Mouse (Mus musculus) brain, embryonic 18.5 days (tissue): Measurements from ENCODE around the gene Fryl.

Experiments used
- DNase-seq: peaks from one replicate; pipeline ENCODE4 v3.0.0-alpha.2; 2012; ENCODE audit warnings: low read depth, low spot score

Fryl gene

GRCm38 (mm10) chr5:73257096-73257495, 677 bp upstream of the Fryl start:
- DNase-seq = no peak

- DNase-seq = no peak
These were observed 833 bp downstream of the Fryl start for GRCm38 (mm10) chr5:73255321-73256251.

- no peak for DNase-seq
These were observed 1.8 kb downstream of the Fryl start for GRCm38 (mm10) chr5:73254660-73255059.

GRCm38 (mm10) chr5:73252739-73253138, 3.7 kb downstream of the Fryl start:
- no peak for DNase-seq

GRCm38 (mm10) chr5:73249341-73249740, 7.1 kb downstream of the Fryl start:
- no peak for DNase-seq

- DNase-seq = no peak
These were observed 8.2 kb downstream of the Fryl start for GRCm38 (mm10) chr5:73248211-73248610.

GRCm38 (mm10) chr5:73246414-73246813, 10.0 kb downstream of the Fryl start:
- DNase-seq = no peak

- no peak for DNase-seq
These were observed 12.0 kb downstream of the Fryl start for GRCm38 (mm10) chr5:73244403-73244802.

GRCm38 (mm10) chr5:73241966-73242365, 14.5 kb downstream of the Fryl start:
- DNase-seq = no peak

- DNase-seq = no peak
These were observed 15.1 kb downstream of the Fryl start for GRCm38 (mm10) chr5:73241332-73241731.

- no peak for DNase-seq
These were observed 16.0 kb downstream of the Fryl start for GRCm38 (mm10) chr5:73240391-73240790.

- no peak for DNase-seq
These were observed 19.5 kb downstream of the Fryl start for GRCm38 (mm10) chr5:73236894-73237334.

GRCm38 (mm10) chr5:73235201-73235600, 21.2 kb downstream of the Fryl start:
- DNase-seq = no peak

GRCm38 (mm10) chr5:73233018-73233881, 23.2 kb downstream of the Fryl start:
- no peak for DNase-seq

GRCm38 (mm10) chr5:73232267-73232666, 24.2 kb downstream of the Fryl start:
- no peak for DNase-seq

- no peak for DNase-seq
These were observed 24.6 kb downstream of the Fryl start for GRCm38 (mm10) chr5:73231835-73232234.

GRCm38 (mm10) chr5:73230171-73230570, 26.2 kb downstream of the Fryl start:
- DNase-seq = no peak

- DNase-seq = no peak
These were observed 27.0 kb downstream of the Fryl start for GRCm38 (mm10) chr5:73229467-73229866.

GRCm38 (mm10) chr5:73228291-73229049, 27.9 kb downstream of the Fryl start:
- no peak for DNase-seq

GRCm38 (mm10) chr5:73227518-73228101, 28.8 kb downstream of the Fryl start:
- no peak for DNase-seq

GRCm38 (mm10) chr5:73223065-73223464, 33.4 kb downstream of the Fryl start:
- DNase-seq = no peak
